Mouse (Mus musculus): ENCODE results near the gene Ralgps2. TPM values are rescaled to one million over a fixed set of nuclear protein-coding genes. Genes with fewer than 3 reads are reported as not detected.

Ralgps2 gene
- polyA plus RNA-seq, 1 experiment = 17.5 TPM

- Histone ChIP-seq H3K27ac (ENCODE audit: control insufficient read depth, insufficient read depth, low read depth, low read length, poor library complexity) (no peak overlapping the region), H3K4me3 (replicated peaks; ENCODE audit: control insufficient read depth, low read depth, low read length) (no peak overlapping the region), H3K4me1 (ENCODE audit: control insufficient read depth, insufficient read depth, low read length) (no peaks in the 10 kb centered on the region; the same call in 1 of the 2 replicates)
- TF ChIP-seq POLR2A (IDR thresholded peaks at IDR 0.05; ENCODE audit: borderline replicate concordance, control insufficient read depth, low read depth, low read length) (no peak), CTCF (IDR thresholded peaks at IDR 0.05; ENCODE audit: control insufficient read depth, insufficient read depth, low read length) (no peak)
- 80% methylated on average over 4 of the region's 4 CpGs for WGBS
These were observed 30.2 kb downstream of the Ralgps2 start for GRCm38 (mm10) chr1:156909265-156909664.

DNA sequence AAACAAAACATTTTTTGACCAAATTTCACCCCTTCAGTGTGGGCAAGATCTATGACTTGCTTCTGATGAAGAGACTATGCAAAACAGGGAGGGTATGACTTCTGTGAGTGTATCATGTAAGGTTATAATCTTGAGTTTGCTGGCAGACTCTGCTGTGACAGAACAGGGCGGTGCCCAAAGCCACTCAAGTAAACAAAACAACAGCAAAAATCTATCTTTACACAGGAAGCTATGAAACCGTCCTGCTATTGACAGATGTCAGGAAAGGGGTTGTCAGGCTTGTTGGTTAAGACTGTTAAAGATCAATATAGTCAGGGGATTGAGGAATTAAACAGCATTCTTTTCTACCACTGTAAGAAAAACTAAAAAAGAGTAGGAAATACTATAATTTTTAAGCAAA, 33.8 kb downstream of the Ralgps2 start:
- no peak overlapping the region for H3K4me3 ChIP-seq (replicated peaks; ENCODE audit: control insufficient read depth, low read depth, low read length)
- 69% methylated on average over 2 of the region's 2 CpGs for WGBS
- no peaks in the 10 kb centered on the region for H3K4me1 ChIP-seq (ENCODE audit: control insufficient read depth, insufficient read depth, low read length)
- no peak overlapping the region for H3K27ac ChIP-seq (ENCODE audit: control insufficient read depth, insufficient read depth, low read depth, low read length, poor library complexity)
- TF ChIP-seq POLR2A (IDR thresholded peaks at IDR 0.05; ENCODE audit: borderline replicate concordance, control insufficient read depth, low read depth, low read length) (no peak), CTCF (IDR thresholded peaks at IDR 0.05; ENCODE audit: control insufficient read depth, insufficient read depth, low read length) (no peak)

- Histone ChIP-seq H3K4me1 (ENCODE audit: control insufficient read depth, insufficient read depth, low read length) (no peaks in the 10 kb centered on the region), H3K4me3 (replicated peaks; ENCODE audit: control insufficient read depth, low read depth, low read length) (no peak overlapping the region), H3K27ac (ENCODE audit: control insufficient read depth, insufficient read depth, low read depth, low read length, poor library complexity) (no peak overlapping the region)
- no peak for TF ChIP-seq CTCF (IDR thresholded peaks at IDR 0.05; ENCODE audit: control insufficient read depth, insufficient read depth, low read length)
- no peak for TF ChIP-seq POLR2A (IDR thresholded peaks at IDR 0.05; ENCODE audit: borderline replicate concordance, control insufficient read depth, low read depth, low read length)
- WGBS = 91% methylated on average over 3 of the region's 3 CpGs
These were observed 35.5 kb downstream of the Ralgps2 start for GRCm38 (mm10) chr1:156903899-156904298.

- 88% methylated on average over 6 of the region's 6 CpGs for WGBS
These were observed 37.7 kb downstream of the Ralgps2 start for GRCm38 (mm10) chr1:156901689-156902088.

GRCm38 (mm10) chr1:156891561-156891960, 47.9 kb downstream of the Ralgps2 start:
- 78% methylated on average over 4 of the region's 4 CpGs for WGBS
- no peaks in the 10 kb centered on the region for H3K4me1 ChIP-seq (ENCODE audit: control insufficient read depth, insufficient read depth, low read length)
- no peak for TF ChIP-seq CTCF (IDR thresholded peaks at IDR 0.05; ENCODE audit: control insufficient read depth, insufficient read depth, low read length)
- TF ChIP-seq POLR2A (IDR thresholded peaks at IDR 0.05; ENCODE audit: borderline replicate concordance, control insufficient read depth, low read depth, low read length) = no peak
- no peak overlapping the region for H3K27ac ChIP-seq (ENCODE audit: control insufficient read depth, insufficient read depth, low read depth, low read length, poor library complexity)
- no peak overlapping the region for H3K4me3 ChIP-seq (replicated peaks; ENCODE audit: control insufficient read depth, low read depth, low read length)

More at GRCm38 (mm10) chr1:156901689-156902088, 37.7 kb downstream of the Ralgps2 start:
- Histone ChIP-seq H3K4me3 (replicated peaks; ENCODE audit: control insufficient read depth, low read depth, low read length) (no peak overlapping the region), H3K27ac (ENCODE audit: control insufficient read depth, insufficient read depth, low read depth, low read length, poor library complexity) (no peak overlapping the region), H3K4me1 (ENCODE audit: control insufficient read depth, insufficient read depth, low read length) (no peaks in the 10 kb centered on the region)
- no peak for TF ChIP-seq CTCF (IDR thresholded peaks at IDR 0.05; ENCODE audit: control insufficient read depth, insufficient read depth, low read length)
- TF ChIP-seq POLR2A (IDR thresholded peaks at IDR 0.05; ENCODE audit: borderline replicate concordance, control insufficient read depth, low read depth, low read length) = no peak

DNA sequence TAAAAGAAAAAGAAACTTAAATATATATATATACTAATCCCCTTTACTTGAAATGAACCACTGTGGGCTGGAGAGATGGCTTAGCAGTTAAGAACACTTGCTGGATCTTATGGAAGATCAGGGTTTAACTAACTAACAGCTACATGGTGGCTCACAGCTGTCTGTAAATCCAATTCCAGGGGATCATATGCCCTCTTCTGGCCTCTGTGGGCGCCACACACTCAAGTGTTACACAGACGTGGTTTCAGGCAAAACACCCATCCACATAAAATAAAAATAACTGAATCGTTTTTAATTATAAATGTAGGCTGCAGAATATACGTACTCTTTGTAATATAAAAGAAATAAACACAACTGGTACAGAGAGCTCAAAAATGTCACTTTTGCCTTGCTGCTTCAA, 50.6 kb downstream of the Ralgps2 start:
- WGBS = 76% methylated on average over 4 of the region's 4 CpGs
- TF ChIP-seq CTCF (IDR thresholded peaks at IDR 0.05; ENCODE audit: control insufficient read depth, insufficient read depth, low read length) = no peak
- TF ChIP-seq POLR2A (IDR thresholded peaks at IDR 0.05; ENCODE audit: borderline replicate concordance, control insufficient read depth, low read depth, low read length) = no peak
- H3K4me1 ChIP-seq (ENCODE audit: control insufficient read depth, insufficient read depth, low read length) = no peaks in the 10 kb centered on the region
- no peak overlapping the region for H3K27ac ChIP-seq (ENCODE audit: control insufficient read depth, insufficient read depth, low read depth, low read length, poor library complexity)
- H3K4me3 ChIP-seq (replicated peaks; ENCODE audit: control insufficient read depth, low read depth, low read length) = no peak overlapping the region

GRCm38 (mm10) chr1:156885879-156886278, 53.5 kb downstream of the Ralgps2 start:
- no peak overlapping the region for H3K4me3 ChIP-seq (replicated peaks; ENCODE audit: control insufficient read depth, low read depth, low read length)
- H3K4me1 ChIP-seq (ENCODE audit: control insufficient read depth, insufficient read depth, low read length) = no peaks in the 10 kb centered on the region
- TF ChIP-seq POLR2A (IDR thresholded peaks at IDR 0.05; ENCODE audit: borderline replicate concordance, control insufficient read depth, low read depth, low read length) (no peak), CTCF (IDR thresholded peaks at IDR 0.05; ENCODE audit: control insufficient read depth, insufficient read depth, low read length) (no peak)
- 88% methylated on average over 2 of the region's 2 CpGs for WGBS
- H3K27ac ChIP-seq (ENCODE audit: control insufficient read depth, insufficient read depth, low read depth, low read length, poor library complexity) = no peak overlapping the region

DNA sequence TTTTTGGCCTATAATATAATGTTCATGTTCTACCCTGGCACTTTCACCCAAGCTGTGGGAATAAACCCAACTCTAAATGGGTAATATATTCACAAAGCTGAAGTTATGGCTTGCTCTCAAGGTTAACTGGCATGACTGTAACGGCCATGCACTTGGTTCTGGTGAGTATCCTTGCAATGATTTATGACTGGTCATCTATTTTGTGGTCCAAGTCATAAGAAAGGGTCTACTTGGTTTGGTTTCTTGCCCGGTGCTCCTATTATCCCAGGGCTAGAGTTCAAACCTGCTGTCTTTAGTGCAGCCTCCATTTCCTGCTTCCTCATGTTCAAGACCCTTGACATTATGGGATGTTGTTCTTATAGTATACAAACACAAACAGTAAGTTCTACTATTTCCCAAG, 54.6 kb downstream of the Ralgps2 start:
- no peak overlapping the region for H3K4me3 ChIP-seq (replicated peaks; ENCODE audit: control insufficient read depth, low read depth, low read length)
- TF ChIP-seq POLR2A (IDR thresholded peaks at IDR 0.05; ENCODE audit: borderline replicate concordance, control insufficient read depth, low read depth, low read length) = no peak
- no peak for TF ChIP-seq CTCF (IDR thresholded peaks at IDR 0.05; ENCODE audit: control insufficient read depth, insufficient read depth, low read length)
- 79% methylated on average over 2 of the region's 2 CpGs for WGBS
- H3K4me1 ChIP-seq (ENCODE audit: control insufficient read depth, insufficient read depth, low read length) = no peaks in the 10 kb centered on the region
- no peak overlapping the region for H3K27ac ChIP-seq (ENCODE audit: control insufficient read depth, insufficient read depth, low read depth, low read length, poor library complexity)

- TF ChIP-seq CTCF (IDR thresholded peaks at IDR 0.05; ENCODE audit: control insufficient read depth, insufficient read depth, low read length) (no peak), POLR2A (IDR thresholded peaks at IDR 0.05; ENCODE audit: borderline replicate concordance, control insufficient read depth, low read depth, low read length) (no peak)
- Histone ChIP-seq H3K4me1 (ENCODE audit: control insufficient read depth, insufficient read depth, low read length) (no peaks in the 10 kb centered on the region), H3K27ac (ENCODE audit: control insufficient read depth, insufficient read depth, low read depth, low read length, poor library complexity) (no peak overlapping the region), H3K4me3 (replicated peaks; ENCODE audit: control insufficient read depth, low read depth, low read length) (no peak overlapping the region)
- WGBS = 86% methylated on average over 4 of the region's 4 CpGs
These were observed 68.8 kb downstream of the Ralgps2 start for GRCm38 (mm10) chr1:156870616-156871015.

Measured in bone marrow, adult 2 months (tissue).